Mouse (Mus musculus): ENCODE measurements at regions not wholly inside any gene's neighbourhood (a gene's known extent, or its start where the extent isn't known, plus 50 kb on each side); places are given as distances from the start of the nearest gene placed in this dataset.
A peak's percentile ranks its signal among the peaks of the same experiment; 100 is the strongest.

DNA sequence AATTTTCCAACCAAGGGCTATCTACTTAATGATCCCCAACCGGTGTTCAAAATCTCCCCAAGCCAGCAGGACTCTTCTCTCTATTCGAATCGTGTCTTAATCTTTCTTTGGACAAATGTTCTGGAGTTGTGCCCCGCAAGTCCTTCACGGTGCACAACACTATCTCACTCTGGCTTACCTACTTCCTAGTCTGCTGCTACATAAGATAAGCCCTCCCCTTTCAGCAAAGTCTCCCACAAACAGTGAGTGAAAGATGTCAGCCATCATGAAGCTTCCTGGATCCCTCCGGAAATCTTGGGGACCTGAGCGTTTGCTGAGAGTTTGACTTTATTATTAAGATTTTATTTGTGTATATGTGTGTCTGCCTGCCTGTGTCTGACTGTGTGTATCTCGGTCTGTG lies 344.7 kb upstream of the Noct start:
- H3K9me3 ChIP-seq (ENCODE audit: control insufficient read depth, low read length): no peaks in the 10 kb centered on the region
- no peak overlapping the region for H3K9ac ChIP-seq (replicated peaks; ENCODE audit: low read depth, low read length)
- no peak for ATAC-seq (ENCODE audit: low read depth)
- H3K4me1 ChIP-seq (ENCODE audit: control insufficient read depth, insufficient read depth, low read length): 0 out of 2 replicates have a peak, but pooled peaks cover 4% of the 10 kb centered on the region
- H3K27ac ChIP-seq (ENCODE audit: low read depth, low read length): no peak overlapping the region
- no peak overlapping the region for H3K4me2 ChIP-seq (ENCODE audit: low read depth, low read length)
- no peaks in the 10 kb centered on the region for H3K27me3 ChIP-seq (ENCODE audit: control insufficient read depth, insufficient read depth, low read length)
- no peak overlapping the region for H3K4me3 ChIP-seq (ENCODE audit: low read depth, low read length)
- no peaks in the 10 kb centered on the region for H3K36me3 ChIP-seq (ENCODE audit: control insufficient read depth, insufficient read depth, low read length)
- WGBS: 92% methylated on average over 8 of the region's 8 CpGs

DNA sequence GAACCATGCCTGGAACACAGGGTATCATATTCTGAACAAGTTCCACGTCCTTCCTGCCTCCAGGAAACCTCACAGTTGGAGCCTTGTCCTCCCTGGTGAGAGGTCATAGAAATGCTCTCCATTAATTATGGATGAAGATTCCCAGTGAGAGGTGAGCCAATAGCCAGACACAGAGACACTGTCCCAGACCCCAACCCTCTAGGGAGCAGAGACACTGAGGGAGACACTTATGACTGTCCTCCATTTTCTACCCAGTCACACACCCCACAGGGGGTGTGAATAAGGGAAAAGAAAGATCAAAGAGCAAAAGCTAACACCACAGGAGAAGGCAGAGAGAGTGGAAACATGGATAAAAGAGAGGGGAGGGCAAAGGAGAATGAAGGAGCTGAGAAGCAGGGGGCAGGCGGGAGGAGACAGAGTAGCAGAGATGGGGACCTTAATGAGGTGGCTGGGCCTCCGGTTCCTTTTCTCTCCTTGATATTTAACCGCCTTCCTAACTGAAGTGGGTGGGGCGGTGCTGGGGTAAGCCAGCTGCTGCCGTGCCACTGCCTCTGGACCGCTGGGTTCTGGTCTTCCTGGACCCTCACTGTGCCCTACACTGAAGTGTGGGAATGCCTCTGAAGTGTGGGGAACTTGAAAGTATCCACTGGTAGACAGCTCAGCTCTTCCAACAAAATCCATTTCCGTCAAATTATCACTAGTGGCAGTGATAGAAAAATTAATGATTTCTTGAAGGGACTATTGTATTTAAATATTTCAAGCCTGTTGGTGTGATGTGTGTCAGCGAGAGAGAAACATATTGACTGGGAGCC lies 342.6 kb upstream of the Noct start:
- Histone ChIP-seq H3K4me1 (ENCODE audit: control insufficient read depth, insufficient read depth, low read length) (0 out of 2 replicates have a peak, but pooled peaks cover 4% of the 10 kb centered on the region), H3K9me3 (ENCODE audit: control insufficient read depth, low read length) (no peaks in the 10 kb centered on the region), H3K9ac (replicated peaks; ENCODE audit: low read depth, low read length) (no peak overlapping the region), H3K27ac (ENCODE audit: low read depth, low read length) (peak overlapping the region; percentile 60), H3K27me3 (ENCODE audit: control insufficient read depth, insufficient read depth, low read length) (no peaks in the 10 kb centered on the region), H3K36me3 (ENCODE audit: control insufficient read depth, insufficient read depth, low read length) (no peaks in the 10 kb centered on the region), H3K4me3 (ENCODE audit: low read depth, low read length) (no peak overlapping the region), H3K4me2 (ENCODE audit: low read depth, low read length) (no peak overlapping the region)
- 5% methylated on average over 9 of the region's 9 CpGs for WGBS
- peak; percentile 72 for ATAC-seq (ENCODE audit: low read depth)

DNA sequence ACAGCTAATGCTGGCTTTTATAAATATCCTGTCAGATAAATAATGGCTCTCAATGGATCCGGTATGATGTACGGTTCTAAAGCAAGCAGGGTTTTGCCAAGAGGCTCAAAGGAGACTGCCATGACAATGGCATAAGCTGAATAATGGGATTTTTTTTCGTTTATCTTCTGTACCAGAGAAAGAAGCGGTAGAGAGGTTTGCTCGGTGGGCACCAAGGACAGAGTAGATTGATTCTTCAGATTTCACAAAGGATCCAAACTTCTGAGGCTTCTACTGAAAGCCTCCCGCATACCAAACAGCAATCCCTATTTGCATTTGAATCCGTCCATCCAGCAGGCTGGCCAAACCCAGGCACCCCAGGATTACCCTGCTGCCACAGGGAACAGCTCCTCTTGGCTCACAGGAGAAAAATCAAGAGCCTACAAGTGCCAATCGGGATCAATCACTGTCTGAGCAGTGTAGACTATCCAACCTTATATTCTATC lies 342.0 kb upstream of the Noct start:
- 6% methylated on average over 8 of the region's 8 CpGs for WGBS
- H3K27me3 ChIP-seq (ENCODE audit: control insufficient read depth, insufficient read depth, low read length): no peaks in the 10 kb centered on the region
- no peaks in the 10 kb centered on the region for H3K36me3 ChIP-seq (ENCODE audit: control insufficient read depth, insufficient read depth, low read length)
- H3K4me2 ChIP-seq (ENCODE audit: low read depth, low read length): no peak overlapping the region
- H3K27ac ChIP-seq (ENCODE audit: low read depth, low read length): peak overlapping the region; percentile 60
- no peak overlapping the region for H3K9ac ChIP-seq (replicated peaks; ENCODE audit: low read depth, low read length)
- ATAC-seq (ENCODE audit: low read depth): peak; percentile 42; the same call in 1 of the 2 replicates
- 0 out of 2 replicates have a peak, but pooled peaks cover 4% of the 10 kb centered on the region for H3K4me1 ChIP-seq (ENCODE audit: control insufficient read depth, insufficient read depth, low read length)
- H3K9me3 ChIP-seq (ENCODE audit: control insufficient read depth, low read length): no peaks in the 10 kb centered on the region
- no peak overlapping the region for H3K4me3 ChIP-seq (ENCODE audit: low read depth, low read length)

DNA sequence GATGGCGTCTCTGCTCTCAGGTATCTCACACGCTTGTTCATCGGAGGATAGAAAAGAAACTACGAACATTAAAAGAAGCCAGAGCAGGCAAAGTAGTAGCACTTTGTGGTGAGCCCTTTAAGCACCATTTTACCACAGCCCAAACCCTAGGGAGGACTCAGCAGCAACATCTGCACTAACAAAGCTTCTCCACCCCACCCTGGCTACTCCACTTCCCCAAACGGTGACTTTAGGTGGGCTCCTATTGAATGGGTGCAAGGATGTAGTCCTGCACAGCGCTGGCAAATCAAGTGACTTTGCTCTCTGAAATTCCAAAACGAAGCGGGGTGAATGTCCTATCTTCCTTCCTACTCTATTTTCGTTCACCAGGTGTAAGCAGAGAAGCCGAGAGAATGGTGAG lies 337.9 kb upstream of the Noct start:
- ATAC-seq (ENCODE audit: low read depth): no peak
- H3K9ac ChIP-seq (replicated peaks; ENCODE audit: low read depth, low read length): no peak overlapping the region
- WGBS: 89% methylated on average over 10 of the region's 10 CpGs
- no peak overlapping the region for H3K4me2 ChIP-seq (ENCODE audit: low read depth, low read length)
- no peak overlapping the region for H3K4me3 ChIP-seq (ENCODE audit: low read depth, low read length)
- 0 out of 2 replicates have a peak, but pooled peaks cover 4% of the 10 kb centered on the region for H3K4me1 ChIP-seq (ENCODE audit: control insufficient read depth, insufficient read depth, low read length)
- no peak overlapping the region for H3K27ac ChIP-seq (ENCODE audit: low read depth, low read length)
- H3K36me3 ChIP-seq (ENCODE audit: control insufficient read depth, insufficient read depth, low read length): no peaks in the 10 kb centered on the region
- H3K9me3 ChIP-seq (ENCODE audit: control insufficient read depth, low read length): no peaks in the 10 kb centered on the region
- H3K27me3 ChIP-seq (ENCODE audit: control insufficient read depth, insufficient read depth, low read length): no peaks in the 10 kb centered on the region

DNA sequence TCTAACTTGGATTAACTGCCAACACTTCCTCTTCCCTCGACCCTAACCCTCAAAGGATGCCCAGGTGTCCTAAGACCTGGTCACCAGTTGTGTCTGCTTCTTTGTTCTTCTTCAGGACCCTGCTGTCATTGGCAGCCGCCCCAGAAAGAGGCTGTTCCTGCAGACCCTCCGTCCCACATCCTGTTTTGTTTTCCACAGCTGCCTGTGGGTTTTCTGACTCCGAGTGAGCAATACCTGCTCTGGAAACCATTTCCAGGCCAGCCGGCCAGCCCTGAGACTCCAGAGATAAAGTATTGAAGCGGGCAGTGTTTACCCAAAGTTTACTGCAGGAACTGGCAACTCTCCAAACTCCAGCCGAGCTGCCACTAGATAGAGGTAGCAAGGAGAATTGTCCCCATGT lies 337.2 kb upstream of the Noct start:
- no peak overlapping the region for H3K9ac ChIP-seq (replicated peaks; ENCODE audit: low read depth, low read length)

DNA sequence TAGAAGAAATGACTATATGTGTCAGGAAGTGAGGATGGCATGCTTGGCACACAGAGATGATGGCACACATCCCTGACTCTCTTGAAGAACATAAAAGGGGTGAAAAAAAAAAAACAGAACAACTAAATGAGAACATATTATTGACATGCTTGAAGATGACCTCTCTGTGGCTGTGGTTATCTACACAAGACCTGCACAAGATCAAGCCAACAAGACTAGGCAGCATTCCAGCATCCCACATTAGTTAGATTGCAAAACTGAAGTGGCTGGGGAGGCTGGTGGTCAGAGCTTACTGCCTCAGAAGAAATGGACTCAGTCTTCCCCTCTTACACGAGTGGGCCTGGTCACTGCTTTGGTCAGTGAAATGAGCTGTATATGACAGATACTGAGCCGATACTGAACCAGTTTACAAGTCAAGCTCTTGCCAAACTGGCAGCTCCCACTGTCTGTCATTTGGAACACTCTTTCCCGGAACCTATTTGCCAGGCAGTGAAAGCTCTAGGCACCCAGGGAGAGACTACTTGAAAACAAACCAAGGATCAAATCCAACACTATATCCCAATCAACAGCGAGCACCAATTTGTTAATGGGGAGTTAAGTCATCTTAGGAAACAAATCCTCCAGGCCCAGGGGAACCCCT lies 335.6 kb upstream of the Noct start:
- Histone ChIP-seq H3K4me3 (ENCODE audit: low read depth, low read length) (no peak overlapping the region), H3K9me3 (ENCODE audit: control insufficient read depth, low read length) (no peaks in the 10 kb centered on the region), H3K4me1 (ENCODE audit: control insufficient read depth, insufficient read depth, low read length) (no peaks in the 10 kb centered on the region), H3K9ac (replicated peaks; ENCODE audit: low read depth, low read length) (no peak overlapping the region), H3K4me2 (ENCODE audit: low read depth, low read length) (no peak overlapping the region), H3K27me3 (ENCODE audit: control insufficient read depth, insufficient read depth, low read length) (no peaks in the 10 kb centered on the region), H3K27ac (ENCODE audit: low read depth, low read length) (no peak overlapping the region), H3K36me3 (ENCODE audit: control insufficient read depth, insufficient read depth, low read length) (no peaks in the 10 kb centered on the region)
- ATAC-seq (ENCODE audit: low read depth): no peak
- WGBS: 95% methylated on average over 4 of the region's 4 CpGs

More for the DNA sequence above, 337.2 kb upstream of the Noct start:
- Histone ChIP-seq H3K36me3 (ENCODE audit: control insufficient read depth, insufficient read depth, low read length) (no peaks in the 10 kb centered on the region), H3K9me3 (ENCODE audit: control insufficient read depth, low read length) (no peaks in the 10 kb centered on the region), H3K4me1 (ENCODE audit: control insufficient read depth, insufficient read depth, low read length) (0 out of 2 replicates have a peak, but pooled peaks cover 1% of the 10 kb centered on the region), H3K27me3 (ENCODE audit: control insufficient read depth, insufficient read depth, low read length) (no peaks in the 10 kb centered on the region), H3K27ac (ENCODE audit: low read depth, low read length) (0 out of 2 replicates have a peak overlapping the region, but pooled peaks have one; percentile 16), H3K4me2 (ENCODE audit: low read depth, low read length) (no peak overlapping the region), H3K4me3 (ENCODE audit: low read depth, low read length) (no peak overlapping the region)
- no peak for ATAC-seq (ENCODE audit: low read depth)
- WGBS: 52% methylated on average over 7 of the region's 7 CpGs

DNA sequence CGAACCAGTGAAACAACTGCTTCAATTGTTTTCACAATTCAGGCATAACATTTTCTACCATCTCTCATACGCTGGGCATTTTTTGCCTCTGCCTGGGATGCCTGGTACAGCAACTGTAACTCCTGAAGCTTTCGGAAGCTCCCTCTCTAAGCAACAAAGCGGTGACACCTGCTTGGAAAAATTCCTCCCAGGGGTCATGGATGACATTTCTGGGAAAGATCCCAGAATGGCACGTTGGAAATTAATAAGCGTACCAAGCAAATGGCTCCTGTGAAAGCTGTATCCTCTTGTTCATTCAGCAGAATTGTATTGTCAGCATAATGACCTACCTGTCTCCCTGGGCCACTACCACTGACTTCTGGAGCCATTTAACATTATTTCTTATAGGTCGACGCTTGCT lies 333.7 kb upstream of the Noct start:
- no peaks in the 10 kb centered on the region for H3K4me1 ChIP-seq (ENCODE audit: control insufficient read depth, insufficient read depth, low read length)
- WGBS: 65% methylated on average over 8 of the region's 8 CpGs
- H3K9me3 ChIP-seq (ENCODE audit: control insufficient read depth, low read length): no peaks in the 10 kb centered on the region
- no peaks in the 10 kb centered on the region for H3K36me3 ChIP-seq (ENCODE audit: control insufficient read depth, insufficient read depth, low read length)
- no peaks in the 10 kb centered on the region for H3K27me3 ChIP-seq (ENCODE audit: control insufficient read depth, insufficient read depth, low read length)
- no peak overlapping the region for H3K4me3 ChIP-seq (ENCODE audit: low read depth, low read length)
- H3K27ac ChIP-seq (ENCODE audit: low read depth, low read length): no peak overlapping the region
- no peak overlapping the region for H3K4me2 ChIP-seq (ENCODE audit: low read depth, low read length)
- no peak for ATAC-seq (ENCODE audit: low read depth)
- no peak overlapping the region for H3K9ac ChIP-seq (replicated peaks; ENCODE audit: low read depth, low read length)

DNA sequence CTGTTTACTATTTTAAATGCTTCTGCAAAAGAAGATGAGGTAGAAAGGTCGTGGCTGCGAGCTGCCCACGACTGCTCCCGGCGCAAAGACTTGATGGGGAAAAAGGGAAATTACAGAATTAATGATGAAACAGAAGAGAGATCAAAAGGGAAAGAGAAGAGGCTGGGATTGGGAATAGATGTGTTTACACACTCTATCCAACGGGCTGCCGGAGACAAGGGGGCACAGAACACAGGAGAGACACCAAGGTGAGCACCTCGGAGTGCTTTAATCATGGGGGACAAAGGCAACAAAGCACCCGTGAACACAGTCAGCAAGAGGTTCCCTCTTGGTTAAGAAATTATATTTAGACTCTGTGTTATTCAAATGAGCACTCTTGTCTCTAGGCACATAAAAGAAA lies 326.1 kb upstream of the Noct start:
- H3K27ac ChIP-seq (ENCODE audit: low read depth, low read length): no peak overlapping the region
- H3K9ac ChIP-seq (replicated peaks; ENCODE audit: low read depth, low read length): no peak overlapping the region
- no peak for ATAC-seq (ENCODE audit: low read depth)
- WGBS: 70% methylated on average over 9 of the region's 9 CpGs
- no peaks in the 10 kb centered on the region for H3K4me1 ChIP-seq (ENCODE audit: control insufficient read depth, insufficient read depth, low read length)
- H3K4me2 ChIP-seq (ENCODE audit: low read depth, low read length): no peak overlapping the region
- H3K36me3 ChIP-seq (ENCODE audit: control insufficient read depth, insufficient read depth, low read length): no peaks in the 10 kb centered on the region
- no peak overlapping the region for H3K4me3 ChIP-seq (ENCODE audit: low read depth, low read length)
- no peaks in the 10 kb centered on the region for H3K9me3 ChIP-seq (ENCODE audit: control insufficient read depth, low read length)
- H3K27me3 ChIP-seq (ENCODE audit: control insufficient read depth, insufficient read depth, low read length): no peaks in the 10 kb centered on the region

DNA sequence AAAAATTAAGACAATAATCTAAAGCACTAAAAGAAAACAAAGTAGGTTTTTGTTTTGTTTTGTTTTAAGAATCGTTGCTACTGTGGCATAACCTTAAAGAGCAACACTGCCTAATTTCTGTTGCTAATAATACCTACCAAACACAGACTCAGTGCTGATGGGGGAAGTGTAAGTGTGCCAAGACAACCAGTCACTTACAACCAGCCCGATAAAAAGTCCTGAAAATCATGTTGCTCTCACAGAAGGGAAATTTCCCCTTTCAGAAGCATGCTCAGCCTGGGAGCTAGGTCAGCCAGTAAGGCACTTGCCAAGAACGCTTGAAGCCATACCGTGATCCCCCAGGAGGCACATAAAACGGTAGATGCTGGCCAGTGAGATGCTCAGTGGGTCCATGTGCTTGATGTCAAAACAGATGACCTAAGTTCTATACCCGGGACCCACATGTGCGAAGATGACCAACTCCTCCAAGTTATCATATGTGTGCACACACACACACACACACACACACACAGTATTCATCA lies 324.4 kb upstream of the Noct start:
- Histone ChIP-seq H3K4me1 (ENCODE audit: control insufficient read depth, insufficient read depth, low read length) (0 out of 2 replicates have a peak, but pooled peaks cover 3% of the 10 kb centered on the region), H3K9ac (replicated peaks; ENCODE audit: low read depth, low read length) (no peak overlapping the region), H3K4me3 (ENCODE audit: low read depth, low read length) (no peak overlapping the region), H3K9me3 (ENCODE audit: control insufficient read depth, low read length) (no peaks in the 10 kb centered on the region), H3K27ac (ENCODE audit: low read depth, low read length) (no peak overlapping the region), H3K27me3 (ENCODE audit: control insufficient read depth, insufficient read depth, low read length) (no peaks in the 10 kb centered on the region), H3K4me2 (ENCODE audit: low read depth, low read length) (no peak overlapping the region), H3K36me3 (ENCODE audit: control insufficient read depth, insufficient read depth, low read length) (no peaks in the 10 kb centered on the region)
- ATAC-seq (ENCODE audit: low read depth): no peak
- 84% methylated on average over 7 of the region's 7 CpGs for WGBS

All from neural tube, embryonic 14.5 days (tissue).